Mouse (Mus musculus) CH12.LX (cell line): ENCODE results near the gene Ramp1. TPM values are rescaled to one million over a fixed set of nuclear protein-coding genes. Genes with fewer than 3 reads are reported as not detected.
A peak's percentile ranks its signal among the peaks of the same experiment; 100 is the strongest.

Source experiments
- DNase-seq: peaks from one replicate; pipeline ENCODE4 v3.0.0-alpha.2; 2013; ENCODE audit errors: extremely low read depth
- H3K27ac ChIP-seq: 2 replicates; pipeline ENCODE4 v1.5.1; 2012; ENCODE audit warnings: low read depth, mild to moderate bottlenecking, control low read depth, moderate library complexity; ENCODE audit not compliant: insufficient read depth
- H3K27me3 ChIP-seq: replicated peaks from 2 replicates; pipeline ENCODE3; 2012; ENCODE audit warnings: inconsistent platforms
- H3K36me3 ChIP-seq, 2 experiments: replicated peaks in 1 of 2; 2 replicates each; pipeline versions ENCODE3 to v1.6.1; 2012; ENCODE audit warnings: inconsistent platforms in 1 of 2, low read length in 1 of 2, mild to moderate bottlenecking in 1 of 2, mixed read lengths in 1 of 2, moderate library complexity in 1 of 2; ENCODE audit not compliant: control insufficient read depth in 1 of 2, insufficient read depth in 1 of 2
- H3K4me1 ChIP-seq, 2 experiments: 2 replicates each; pipeline ENCODE4 v1.6.1; 2012; ENCODE audit warnings: inconsistent platforms in 1 of 2, moderate library complexity in 1 of 2; ENCODE audit not compliant: insufficient read depth in 2 of 2, control insufficient read depth in 1 of 2
- H3K4me2 ChIP-seq: 2 replicates; pipeline ENCODE4 v1.6.1; 2012; ENCODE audit warnings: low read depth, mild to moderate bottlenecking, control low read depth; ENCODE audit not compliant: poor library complexity, insufficient read depth, severe bottlenecking
- H3K4me3 ChIP-seq, 3 experiments: fragments of 150-350 bp in 1 of 3; sonication (generic) in 1 of 3; replicated peaks in 1 of 3; 2 replicates each; pipeline versions ENCODE3 to v1.5.1; 2011 to 2012; ENCODE audit warnings: low read depth in 2 of 3, low read length in 2 of 3, mild to moderate bottlenecking in 2 of 3, moderate library complexity in 2 of 3, control low read depth in 1 of 3, improper control_type of control experiment in 1 of 3, inconsistent platforms in 1 of 3, mixed read lengths in 1 of 3; ENCODE audit not compliant: poor library complexity in 1 of 3
- H3K79me2 ChIP-seq: replicated peaks from 2 replicates; pipeline ENCODE4 v1.6.1; 2012; ENCODE audit warnings: mild to moderate bottlenecking, moderate library complexity; ENCODE audit not compliant: control insufficient read depth, poor library complexity, insufficient read depth, severe bottlenecking; ENCODE audit errors: extremely low read depth
- H3K9ac ChIP-seq: 2 replicates; pipeline ENCODE4 v1.6.1; 2012; ENCODE audit warnings: low read depth, mild to moderate bottlenecking, control low read depth, moderate library complexity; ENCODE audit not compliant: insufficient read depth
- H3K9me3 ChIP-seq: replicated peaks from 2 replicates; pipeline ENCODE3; 2012; ENCODE audit warnings: low read length, inconsistent platforms, mixed read lengths
- CTCF ChIP-seq, 2 experiments: IDR thresholded peaks in 1 of 2; conservative IDR thresholded peaks in 1 of 2; 2 replicates each; pipeline ENCODE4 v1.5.1; 2011 to 2012; ENCODE audit warnings: low read depth in 2 of 2, low read length in 2 of 2, improper control_type of control experiment in 1 of 2, inconsistent platforms in 1 of 2, mild to moderate bottlenecking in 1 of 2, moderate library complexity in 1 of 2
- MAX ChIP-seq: IDR thresholded peaks from 2 replicates; pipeline ENCODE4 v1.6.1; 2011; ENCODE audit warnings: low read length, improper control_type of control experiment
- MEF2A ChIP-seq: IDR thresholded peaks from 2 replicates; pipeline ENCODE4 v1.6.1; 2014; ENCODE audit warnings: low read depth, mild to moderate bottlenecking, inconsistent platforms, low read length, improper control_type of control experiment, borderline replicate concordance
- MXI1 ChIP-seq: IDR thresholded peaks from 2 replicates; pipeline ENCODE4 v1.6.1; 2011; ENCODE audit warnings: mild to moderate bottlenecking, low read depth, low read length, improper control_type of control experiment
- PAX5 ChIP-seq: IDR thresholded peaks from 2 replicates; pipeline ENCODE4 v1.6.1; 2012; ENCODE audit warnings: low read length, inconsistent platforms, mixed read lengths
- RAD21 ChIP-seq: IDR thresholded peaks from 2 replicates; pipeline ENCODE4 v1.6.1; 2011; ENCODE audit warnings: low read depth, mild to moderate bottlenecking, low read length, improper control_type of control experiment, moderate library complexity
- SMC3 ChIP-seq: IDR thresholded peaks from 2 replicates; pipeline ENCODE4 v1.6.1; 2011; ENCODE audit warnings: low read depth, low read length, improper control_type of control experiment
- TBP ChIP-seq: conservative IDR thresholded peaks from 2 replicates; pipeline ENCODE4 v1.6.1; 2011; ENCODE audit warnings: low read depth, low read length, improper control_type of control experiment
- USF2 ChIP-seq: conservative IDR thresholded peaks from 2 replicates; pipeline ENCODE4 v1.6.1; 2011; ENCODE audit warnings: low read depth, low read length, improper control_type of control experiment
- ZC3H11A ChIP-seq: IDR thresholded peaks from 2 replicates; pipeline ENCODE4 v1.6.1; 2012; ENCODE audit warnings: low read depth, mild to moderate bottlenecking, inconsistent platforms, low read length, improper control_type of control experiment
- ZNF384 ChIP-seq: IDR thresholded peaks from 2 replicates; pipeline ENCODE4 v1.6.1; 2012; ENCODE audit warnings: low read depth, low read length, improper control_type of control experiment, inconsistent platforms
- dilution Hi-C: fragments of 300-500 bp; cut with MboI; formaldehyde crosslinking; loops from 2 replicates; pipeline ENCODE4 v1.14.3; 2020; ENCODE audit warnings: low sequenced_read_pairs; ENCODE audit not compliant: extremely low pct_unique_long_range_greater_than_20kb, extremely low pct_ligation_motif_present
- in situ Hi-C: fragments of 300-500 bp; cut with MboI; formaldehyde crosslinking; loops from 3 replicates; pipeline ENCODE4 v1.14.3; 2019; ENCODE audit warnings: low sequenced_read_pairs, low pct_ligation_motif_present, low pct_unique_long_range_greater_than_20kb, mixed read lengths
- polyA plus RNA-seq: library from polyadenylated mRNA; unstranded; fragments of >175 nt; gene quantifications from 2 replicates; pipeline ENCODE4 v1.2.1, GENCODE M21; 2012; ENCODE audit warnings: low read depth; ENCODE audit not compliant: insufficient read length
- total RNA-seq, 2 experiments: library from RNA; depleted of rRNA; stranded (reverse); fragments of 300-350 nt in 1 of 2; fragments of >200 nt in 1 of 2; gene quantifications; 2 replicates each; pipeline ENCODE4 v1.2.3; 2012 to 2014

Gene Ramp1
- total and polyA plus RNA-seq, 3 experiments: not detected

DNA sequence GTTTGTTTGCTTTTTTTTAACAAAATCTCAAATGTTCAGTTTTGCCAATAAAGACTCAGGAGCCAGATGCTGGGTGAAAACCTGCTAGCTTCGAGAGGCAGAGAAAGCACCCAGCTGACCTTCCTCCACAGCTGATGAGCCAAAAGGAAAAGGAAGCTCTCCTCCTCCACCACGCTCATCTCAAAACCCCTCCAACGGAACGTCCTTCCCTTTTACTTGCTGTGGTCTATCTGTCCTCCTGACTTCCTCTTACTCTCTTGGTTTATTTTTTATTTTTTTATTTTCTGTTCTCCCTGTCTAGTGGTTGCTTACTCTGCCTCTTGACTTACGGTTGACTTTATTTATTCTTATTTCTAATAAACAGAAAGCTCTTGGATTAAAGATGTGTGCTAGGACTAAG is 55.8 kb downstream of the Ramp1 start:
- peak overlapping the region; percentile 38; the same call in 1 of the 2 replicates for H3K4me2 ChIP-seq
- H3K4me1 ChIP-seq: peaks cover 0 to 8% of the 10 kb centered on the region in 2 experiments; a peak in 1 of 4 replicates
- TF ChIP-seq TBP: no peak
- peak; percentile 22; the same call in 1 of the 2 replicates for TF ChIP-seq ZNF384
- TF ChIP-seq, all 38 proteins: peak for 1
- no peak overlapping the region for H3K9ac ChIP-seq
- no peak overlapping the region for H3K4me3 ChIP-seq
- H3K36me3 ChIP-seq: no peaks in the 10 kb centered on the region
- DNase-seq: peak; percentile 24
- no peak overlapping the region for H3K27ac ChIP-seq
- no peaks in the 10 kb centered on the region for H3K79me2 ChIP-seq
- H3K9me3 ChIP-seq: no peaks in the 10 kb centered on the region
- in situ Hi-C loops: no loop called here
- dilution Hi-C loops: no loop called here
- H3K27me3 ChIP-seq: peaks cover 4% of the 10 kb centered on the region

DNA sequence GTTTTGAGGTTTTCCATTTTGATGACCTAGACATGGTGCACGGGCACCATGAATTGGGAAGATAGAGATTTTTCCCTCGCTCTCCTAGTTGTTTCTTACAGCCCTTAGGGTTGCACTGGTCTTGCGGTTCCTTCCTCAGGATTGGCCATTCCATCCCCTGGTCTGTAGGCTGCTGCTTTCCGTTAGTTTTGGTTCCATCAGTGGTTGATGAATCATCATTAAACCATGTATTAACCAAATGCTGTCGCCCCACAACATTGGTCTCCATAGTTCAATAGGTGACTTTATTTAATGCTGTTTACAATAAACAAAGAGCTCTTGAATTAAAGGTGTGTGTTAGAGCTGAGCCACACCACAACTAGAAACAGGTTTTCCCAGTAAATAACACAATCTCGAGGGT is 58.1 kb downstream of the Ramp1 start:
- H3K27me3 ChIP-seq: peaks cover 4% of the 10 kb centered on the region
- H3K79me2 ChIP-seq: no peaks in the 10 kb centered on the region
- no peaks in the 10 kb centered on the region for H3K36me3 ChIP-seq
- TF ChIP-seq PAX5 (no peak), USF2 (no peak)
- in situ Hi-C loops (no loop called here), dilution Hi-C loops (no loop called here)
- H3K4me2 ChIP-seq: no peak overlapping the region
- H3K9me3 ChIP-seq: no peaks in the 10 kb centered on the region
- no peak overlapping the region for H3K4me3 ChIP-seq
- H3K27ac ChIP-seq: no peak overlapping the region
- H3K4me1 ChIP-seq: peaks cover 4 to 14% of the 10 kb centered on the region in 2 experiments; a peak in 2 of 4 replicates
- H3K9ac ChIP-seq: no peak overlapping the region
- no peak for DNase-seq

DNA sequence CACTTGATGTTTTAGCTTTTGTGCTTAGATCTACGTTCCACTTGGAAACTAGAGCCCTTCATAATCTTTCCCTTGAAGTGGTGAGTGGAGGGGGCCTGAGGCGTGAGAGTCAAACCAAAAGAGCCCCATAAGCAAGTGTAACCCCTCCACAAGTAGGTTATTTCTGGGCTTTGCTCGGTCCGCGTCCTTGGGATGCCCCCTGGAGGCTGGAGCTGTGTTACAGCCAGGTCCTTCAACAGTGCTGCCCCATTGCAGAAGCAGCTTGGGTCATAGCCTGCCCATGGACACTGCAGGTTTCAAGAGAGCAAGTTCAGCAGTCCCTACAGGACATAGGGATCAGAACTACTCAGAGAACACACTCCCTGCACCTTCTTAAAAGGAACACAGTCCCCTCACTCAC is 59.5 kb downstream of the Ramp1 start:
- TF ChIP-seq CTCF (conservative IDR thresholded peaks at IDR 0.05 in 1 of 2, IDR thresholded peaks at IDR 0.05 in 1 of 2; ENCODE audit: low read depth in 2 of 2, low read length in 2 of 2) (peak; percentile 52 to 88), MXI1 (no peak), MEF2A (0 out of 2 replicates have a peak, but pooled peaks have one; percentile 5), MAX (no peak), RAD21 (peak; percentile 86), SMC3 (peak; percentile 89), ZC3H11A (peak; percentile 37)
- peak; percentile 28 for DNase-seq
- Histone ChIP-seq H3K36me3 (no peaks in the 10 kb centered on the region), H3K9ac (no peak overlapping the region), H3K79me2 (no peaks in the 10 kb centered on the region), H3K9me3 (no peaks in the 10 kb centered on the region), H3K4me1 (peaks cover 4 to 14% of the 10 kb centered on the region in 2 experiments; a peak in 2 of 4 replicates), H3K27ac (no peak overlapping the region), H3K27me3 (peaks cover 4% of the 10 kb centered on the region), H3K4me3 (no peak overlapping the region), H3K4me2 (no peak overlapping the region)
- dilution Hi-C loops (no loop called here), in situ Hi-C loops (no loop called here)
